Mouse (Mus musculus) hindbrain, embryonic 11.5 days (tissue): ENCODE data around the gene Disc1. TPM values are rescaled to one million over a fixed set of nuclear protein-coding genes. Genes with fewer than 3 reads are reported as not detected.

Experiments
- ATAC-seq: fragments of 200-750 bp; cut with Nextera tagmentation; 2 replicates; pipeline ENCODE4 v1.8.0; 2017; ENCODE audit warnings: mild to moderate bottlenecking, moderate TSS enrichment, moderate library complexity; ENCODE audit not compliant: low FRiP score
- DNase-seq: peaks from one replicate; pipeline ENCODE4 v3.0.0-alpha.2; 2015; ENCODE audit warnings: low spot score
- H3K27ac ChIP-seq: fragments of 300-500 bp; sonication (generic); 2 replicates; pipeline ENCODE4 v1.5.1; 2014; ENCODE audit warnings: mild to moderate bottlenecking, low read depth, low read length
- H3K27me3 ChIP-seq: fragments of 300-500 bp; sonication (generic); 2 replicates; pipeline ENCODE4 v1.6.1; 2014; ENCODE audit warnings: mild to moderate bottlenecking, low read length, moderate library complexity, mixed read lengths; ENCODE audit not compliant: control insufficient read depth, insufficient read depth
- H3K36me3 ChIP-seq: fragments of 300-500 bp; sonication (generic); 2 replicates; pipeline ENCODE4 v1.6.1; 2014; ENCODE audit warnings: mild to moderate bottlenecking, low read length, moderate library complexity, mixed read lengths; ENCODE audit not compliant: control insufficient read depth, insufficient read depth
- H3K4me1 ChIP-seq: fragments of 300-500 bp; sonication (generic); replicated peaks from 2 replicates; pipeline ENCODE4 v1.6.1; 2014; ENCODE audit warnings: low read length, mixed read lengths; ENCODE audit not compliant: control insufficient read depth, insufficient read depth
- H3K4me2 ChIP-seq: fragments of 300-500 bp; sonication (generic); replicated peaks from 2 replicates; pipeline ENCODE4 v1.6.1; 2014; ENCODE audit warnings: mild to moderate bottlenecking, low read depth, low read length
- H3K4me3 ChIP-seq: fragments of 300-500 bp; sonication (generic); 2 replicates; pipeline ENCODE4 v1.5.1; 2014; ENCODE audit warnings: low read depth, low read length
- H3K9ac ChIP-seq: fragments of 300-500 bp; sonication (generic); 2 replicates; pipeline ENCODE4 v1.6.1; 2014; ENCODE audit warnings: low read depth, low read length
- H3K9me3 ChIP-seq: fragments of 300-500 bp; sonication (generic); 2 replicates; pipeline ENCODE4 v1.6.1; 2016; ENCODE audit warnings: low read length; ENCODE audit not compliant: control insufficient read depth
- WGBS: fragments of 180-500 bp; shearing (Covaris S2); extraction: QIAGEN DNeasy Blood & Tissue Kit; methylation state at CpG from one replicate; pipeline ENCODE4 v1.1.7; 2014; 5-methylcytosine and 5-hydroxymethylcytosine counted together
- polyA plus RNA-seq: library from polyadenylated mRNA; unstranded; fragments of >200 nt; fragmentation: Nextera tagmentation; extraction: Ambion mirVana; gene quantifications from 2 replicates; pipeline ENCODE4 v1.2.1, GENCODE M21; 2014

The Disc1 gene
- polyA plus RNA-seq, 1 experiment from 2014 or later = 1.6 TPM

- DNase-seq (no peak), ATAC-seq (no peak)
- H3K4me3 ChIP-seq = no peak overlapping the region
- no peaks in the 10 kb centered on the region for H3K36me3 ChIP-seq
- no peak overlapping the region for H3K4me2 ChIP-seq
- 64% methylated on average over 10 of the region's 10 CpGs for WGBS
- no peaks in the 10 kb centered on the region for H3K27me3 ChIP-seq
- H3K27ac ChIP-seq = no peak overlapping the region
- no peak overlapping the region for H3K9ac ChIP-seq
- H3K4me1 ChIP-seq = 0 out of 2 replicates have a peak, but pooled peaks cover 2% of the 10 kb centered on the region
- no peaks in the 10 kb centered on the region for H3K9me3 ChIP-seq
These were observed 188.4 kb downstream of the Disc1 start for GRCm38 (mm10) chr8:125242382-125242781.

DNA sequence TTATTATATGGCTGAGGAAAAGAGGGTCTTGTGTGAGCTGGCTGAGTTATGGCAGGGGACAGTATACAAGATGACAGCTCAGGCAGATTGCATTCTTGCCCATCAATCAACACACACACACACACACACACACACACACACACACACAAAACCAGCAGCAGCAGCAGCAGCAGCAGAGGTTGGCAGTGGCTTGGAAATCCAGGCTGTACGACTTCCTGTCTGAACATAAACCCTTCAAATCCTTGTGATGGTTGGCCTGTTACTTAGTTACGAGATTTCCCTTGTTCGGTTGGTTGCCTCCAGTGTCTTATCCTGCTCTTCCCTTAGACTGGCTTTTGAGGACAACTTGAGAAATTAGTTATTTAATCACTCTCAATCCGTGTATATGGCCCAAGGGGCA is 188.9 kb downstream of the Disc1 start:
- Histone ChIP-seq H3K4me3 (no peak overlapping the region), H3K36me3 (no peaks in the 10 kb centered on the region), H3K4me2 (no peak overlapping the region), H3K9ac (no peak overlapping the region), H3K27ac (no peak overlapping the region), H3K9me3 (no peaks in the 10 kb centered on the region), H3K4me1 (0 out of 2 replicates have a peak, but pooled peaks cover 2% of the 10 kb centered on the region), H3K27me3 (no peaks in the 10 kb centered on the region)
- WGBS = 43% methylated on average over 4 of the region's 4 CpGs
- no peak for ATAC-seq
- DNase-seq = no peak

DNA sequence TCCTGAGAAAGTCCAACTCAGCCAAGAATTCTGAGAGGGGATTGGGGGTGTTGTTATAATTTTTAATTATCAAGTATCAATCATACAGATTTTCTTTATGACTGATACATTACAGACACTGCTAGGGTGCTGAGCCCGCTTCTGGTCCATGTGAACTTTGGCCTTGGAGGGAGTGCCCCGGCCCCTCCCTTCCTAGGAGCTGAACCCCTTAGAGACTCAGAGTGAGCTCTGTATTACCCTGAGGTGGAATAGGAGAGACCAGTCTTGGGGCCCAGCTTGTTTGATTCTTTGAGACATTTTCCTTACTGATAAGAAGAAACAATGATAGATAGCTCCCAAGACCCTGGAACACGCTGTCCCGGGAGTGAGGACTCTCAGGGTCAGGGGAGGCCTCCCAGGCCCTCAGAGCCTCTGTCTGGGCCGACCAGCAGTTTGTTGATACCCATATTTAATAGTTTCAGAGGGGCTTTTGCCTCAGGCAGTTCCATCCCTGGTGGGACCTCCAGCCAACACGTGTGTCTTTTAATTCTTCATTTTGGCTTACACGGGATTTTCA is 192.8 kb downstream of the Disc1 start:
- no peak overlapping the region for H3K4me2 ChIP-seq
- ATAC-seq (no peak), DNase-seq (no peak)
- no peak overlapping the region for H3K27ac ChIP-seq
- no peaks in the 10 kb centered on the region for H3K27me3 ChIP-seq
- H3K4me3 ChIP-seq = no peak overlapping the region
- H3K36me3 ChIP-seq = no peaks in the 10 kb centered on the region
- no peak overlapping the region for H3K9ac ChIP-seq
- 49% methylated on average over 7 of the region's 7 CpGs for WGBS
- H3K9me3 ChIP-seq = no peaks in the 10 kb centered on the region
- 0 out of 2 replicates have a peak, but pooled peaks cover 2% of the 10 kb centered on the region for H3K4me1 ChIP-seq

GRCm38 (mm10) chr8:125247349-125247748 is 193.4 kb downstream of the Disc1 start:
- WGBS = 0% methylated on average over 1 of the region's 1 CpGs
- 0 out of 2 replicates have a peak, but pooled peaks cover under 1% of the 10 kb centered on the region for H3K4me1 ChIP-seq
- H3K9me3 ChIP-seq = no peaks in the 10 kb centered on the region
- no peak overlapping the region for H3K9ac ChIP-seq
- H3K4me3 ChIP-seq = no peak overlapping the region
- H3K36me3 ChIP-seq = no peaks in the 10 kb centered on the region
- ATAC-seq (no peak; the same call in 1 of the 2 replicates), DNase-seq (no peak)
- H3K27me3 ChIP-seq = no peaks in the 10 kb centered on the region
- H3K27ac ChIP-seq = no peak overlapping the region
- no peak overlapping the region for H3K4me2 ChIP-seq

- ATAC-seq = no peak
- no peaks in the 10 kb centered on the region for H3K9me3 ChIP-seq
- H3K36me3 ChIP-seq = no peaks in the 10 kb centered on the region
- H3K27me3 ChIP-seq = no peaks in the 10 kb centered on the region
- no peak for DNase-seq
- peaks cover 10% of the 10 kb centered on the region for H3K4me1 ChIP-seq
- H3K27ac ChIP-seq = no peak overlapping the region
- H3K4me3 ChIP-seq = no peak overlapping the region
- 95% methylated on average over 4 of the region's 4 CpGs for WGBS
- H3K4me2 ChIP-seq = no peak overlapping the region
- no peak overlapping the region for H3K9ac ChIP-seq
These were observed 199.0 kb downstream of the Disc1 start for GRCm38 (mm10) chr8:125252946-125253345.

DNA sequence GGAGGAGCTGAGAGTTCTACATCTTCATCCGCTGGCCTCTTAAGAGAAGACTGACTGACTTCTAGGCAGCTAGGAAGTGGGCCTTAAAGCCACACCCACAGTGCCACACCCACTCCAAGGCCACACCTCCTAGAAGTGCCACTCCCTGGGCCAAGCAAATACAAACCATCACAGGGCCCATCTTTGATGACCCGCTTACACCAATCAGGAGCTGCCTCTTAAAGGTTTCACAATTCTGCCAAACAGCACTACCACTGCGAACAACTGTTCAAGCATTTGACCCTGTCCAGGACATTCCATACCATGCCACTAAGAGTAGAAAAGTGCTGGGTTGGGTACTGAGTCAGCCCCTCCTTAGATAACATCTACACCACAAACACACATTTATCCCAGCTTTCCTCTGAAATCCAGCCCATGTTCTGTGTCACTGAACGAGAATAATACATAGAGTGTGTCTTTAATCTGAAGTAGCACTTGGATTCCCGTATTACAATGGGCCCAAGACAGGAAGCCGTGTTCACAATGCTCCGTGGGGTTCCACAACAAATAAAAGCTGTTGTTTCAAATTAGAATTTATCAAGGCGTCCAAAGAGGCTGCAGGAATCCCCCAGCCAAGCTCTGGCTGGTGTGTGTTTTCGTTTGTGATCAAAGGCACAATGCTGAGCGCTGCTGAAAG is 199.6 kb downstream of the Disc1 start:
- Histone ChIP-seq H3K4me2 (peak overlapping the region; percentile 75), H3K27ac (peak overlapping the region; percentile 91), H3K9me3 (no peaks in the 10 kb centered on the region), H3K4me1 (peaks cover 10% of the 10 kb centered on the region), H3K36me3 (no peaks in the 10 kb centered on the region), H3K9ac (peak overlapping the region; percentile 71), H3K27me3 (no peaks in the 10 kb centered on the region), H3K4me3 (peak overlapping the region; percentile 37)
- 33% methylated on average over 10 of the region's 10 CpGs for WGBS
- DNase-seq (peak; percentile 25), ATAC-seq (peak; percentile 48; the same call in 1 of the 2 replicates)

- WGBS = 11% methylated on average over 23 of the region's 23 CpGs
- peak overlapping the region; percentile 37 for H3K4me3 ChIP-seq
These were observed 200.4 kb downstream of the Disc1 start for GRCm38 (mm10) chr8:125254188-125255005.

GRCm38 (mm10) chr8:125255006-125255685 is 201.2 kb downstream of the Disc1 start:
- DNase-seq (no peak), ATAC-seq (peak; percentile 61)
- H3K36me3 ChIP-seq = no peaks in the 10 kb centered on the region
- H3K4me2 ChIP-seq = peak overlapping the region; percentile 75
- peak overlapping the region; percentile 91; the same call in 1 of the 2 replicates for H3K27ac ChIP-seq
- no peaks in the 10 kb centered on the region for H3K27me3 ChIP-seq
- peak overlapping the region; percentile 71; the same call in 1 of the 2 replicates for H3K9ac ChIP-seq
- WGBS = 51% methylated on average over 11 of the region's 11 CpGs
- H3K4me1 ChIP-seq = peaks cover 10% of the 10 kb centered on the region
- no peaks in the 10 kb centered on the region for H3K9me3 ChIP-seq
- H3K4me3 ChIP-seq = no peak overlapping the region

More at GRCm38 (mm10) chr8:125254188-125255005, 200.4 kb downstream of the Disc1 start:
- ATAC-seq (peak; percentile 83), DNase-seq (peak; percentile 92)
- H3K9ac ChIP-seq = peak overlapping the region; percentile 71
- H3K36me3 ChIP-seq = no peaks in the 10 kb centered on the region
- peak overlapping the region; percentile 75 for H3K4me2 ChIP-seq
- no peaks in the 10 kb centered on the region for H3K9me3 ChIP-seq
- H3K4me1 ChIP-seq = peaks cover 10% of the 10 kb centered on the region
- peak overlapping the region; percentile 91 for H3K27ac ChIP-seq
- no peaks in the 10 kb centered on the region for H3K27me3 ChIP-seq
